8 mouse cellular contexts compared by ENCODE assay signal in the genomic region with DNA sequence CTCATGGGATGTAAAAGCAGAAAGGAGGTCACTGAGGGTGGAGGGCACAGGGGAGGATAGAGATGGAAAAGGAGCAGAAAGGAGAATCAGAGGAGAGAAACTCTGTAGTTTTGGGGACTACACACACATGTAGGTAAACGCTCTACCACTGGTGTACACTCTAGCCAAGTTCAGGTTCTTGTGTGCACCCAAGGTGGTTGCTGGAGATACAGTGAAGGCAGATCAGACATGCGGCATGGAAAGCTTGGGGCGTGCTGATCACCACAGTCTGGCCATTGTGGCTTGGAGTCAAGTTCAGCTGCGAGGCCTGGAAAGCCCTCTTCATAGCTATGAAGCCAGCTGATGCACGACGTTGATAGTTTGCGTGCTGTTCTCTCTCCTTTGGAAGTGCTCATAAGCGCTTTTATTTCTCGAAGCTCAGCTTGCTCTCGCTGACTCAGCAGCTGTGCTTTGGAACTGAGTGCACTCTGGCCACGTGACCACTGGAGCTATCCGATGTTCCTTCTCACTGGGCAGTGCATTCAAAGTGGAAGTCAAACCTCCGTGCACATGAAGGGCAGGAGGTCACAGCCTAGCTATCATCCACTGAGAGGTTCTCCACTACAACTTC.
DNase-seq lines count a peak whose midpoint lies in the region; ATAC-seq and TF ChIP-seq lines count a peak whose summit lies in the region.

No protein-coding gene starts in this region.

- no peaks in the 10 kb centered on the region for H3K9me3 ChIP-seq in kidney, postnatal 0 days (replicated peaks; ENCODE audit: low read length)

- WGBS in kidney, postnatal 0 days: 33% methylated on average over 13 of the region's 13 CpGs
- WGBS in thymus, adult 2 months: 62% methylated on average over 13 of the region's 13 CpGs

- H3K27ac ChIP-seq in kidney, postnatal 0 days: no peak overlapping the region
- H3K27ac ChIP-seq in thymus, adult 2 months (ENCODE audit: control insufficient read depth, insufficient read depth, low read length): no peak overlapping the region

- TF ChIP-seq CTCF in kidney, postnatal 0 days (IDR thresholded peaks at IDR 0.05; ENCODE audit: low read depth): no peak
- no peak for TF ChIP-seq CTCF in thymus, adult 2 months (IDR thresholded peaks at IDR 0.05; ENCODE audit: borderline replicate concordance, control insufficient read depth, extremely low read depth, insufficient read depth, low read length, poor library complexity)

- no peaks in the 10 kb centered on the region for H3K4me1 ChIP-seq in kidney, postnatal 0 days (replicated peaks; ENCODE audit: insufficient read depth, low read length)
- peaks cover 20% of the 10 kb centered on the region for H3K4me1 ChIP-seq in thymus, adult 2 months (replicated peaks; ENCODE audit: control insufficient read depth, insufficient read depth, low read length)

- H3K27me3 ChIP-seq in kidney, postnatal 0 days (ENCODE audit: insufficient read depth, low read length): no peaks in the 10 kb centered on the region
- no peaks in the 10 kb centered on the region for H3K27me3 ChIP-seq in thymus, adult 2 months (ENCODE audit: control insufficient read depth, insufficient read depth, low read length)

- no peak overlapping the region for H3K4me2 ChIP-seq in kidney, postnatal 0 days (ENCODE audit: low read length)

- intact Hi-C loops in gastrocnemius, postnatal 14 days (cut with DNase I; ENCODE audit: low total_unique reads): no loop called here

- 0 out of 2 replicates have a peak overlapping the region, but pooled peaks have one; percentile 18 for H3K9ac ChIP-seq in kidney, postnatal 0 days (ENCODE audit: low read depth, low read length)

- DNase-seq in layer of hippocampus, postnatal 10 days (ENCODE audit: low spot score in 2 of 2): peak; percentile 34 to 39
- DNase-seq in layer of hippocampus, adult 9-10 months (ENCODE audit: low spot score): no peak
- peak; percentile 76 for DNase-seq in adrenal gland, adult 2 months
- DNase-seq in gastrocnemius, postnatal 14 days: peak; percentile 86
- DNase-seq in kidney, postnatal 0 days (ENCODE audit: low spot score): peak; percentile 78
- peak; percentile 45 for DNase-seq in ovary, postnatal 10 days (ENCODE audit: low spot score)
- no peak for DNase-seq in spleen, postnatal 14 days (ENCODE audit: low spot score in 2 of 2)
- no peak for DNase-seq in thymus, adult 2 months

- TF ChIP-seq POLR2A in thymus, adult 2 months (IDR thresholded peaks at IDR 0.05; ENCODE audit: control insufficient read depth, extremely low read depth, insufficient read depth, low read length, poor library complexity): no peak

- 0 out of 2 replicates have a peak, but pooled peaks cover 5% of the 10 kb centered on the region for H3K36me3 ChIP-seq in kidney, postnatal 0 days (ENCODE audit: insufficient read depth, low read length)
- H3K36me3 ChIP-seq in thymus, adult 2 months (ENCODE audit: control insufficient read depth, insufficient read depth, low read length): no peaks in the 10 kb centered on the region

- ATAC-seq in kidney, postnatal 0 days (replicated peaks; ENCODE audit: low FRiP score, low read depth): peak; percentile 61; the same call in 1 of the 2 replicates

- no peak overlapping the region for H3K4me3 ChIP-seq in kidney, postnatal 0 days (replicated peaks; ENCODE audit: low read depth, low read length)
- no peak overlapping the region for H3K4me3 ChIP-seq in thymus, adult 2 months (ENCODE audit: control insufficient read depth, insufficient read depth, low read length)

Comparison
In these comparisons a context has a peak if more than half of its experiments do, and no peak if none do; other contexts are left out.
1. DNase-seq: peak in layer of hippocampus, postnatal 10 days (2 of 2), adrenal gland, adult 2 months (single experiment), gastrocnemius, postnatal 14 days (single experiment), kidney, postnatal 0 days (single experiment) and ovary, postnatal 10 days (single experiment); none in layer of hippocampus, adult 9-10 months (single experiment), spleen, postnatal 14 days (0 of 2) and thymus, adult 2 months (single experiment).